Mouse (Mus musculus) hindbrain, embryonic 12.5 days (tissue): ENCODE measurements around the gene Efs. TPM values are rescaled to one million over a fixed set of nuclear protein-coding genes. Genes with fewer than 3 reads are reported as not detected.

Source experiments
- ATAC-seq: fragments of 200-750 bp; cut with Nextera tagmentation; 2 replicates; pipeline ENCODE4 v1.8.0; 2017; ENCODE audit warnings: moderate TSS enrichment; ENCODE audit not compliant: low FRiP score
- H3K27ac ChIP-seq: fragments of 300-500 bp; sonication (generic); 2 replicates; pipeline ENCODE4 v1.5.1; 2016; ENCODE audit warnings: mild to moderate bottlenecking
- H3K27me3 ChIP-seq: fragments of 300-500 bp; sonication (generic); 2 replicates; pipeline ENCODE4 v1.6.1; 2016; ENCODE audit warnings: mild to moderate bottlenecking
- H3K36me3 ChIP-seq: fragments of 300-500 bp; sonication (generic); 2 replicates; pipeline ENCODE4 v1.6.1; 2016; ENCODE audit warnings: mild to moderate bottlenecking
- H3K4me1 ChIP-seq: fragments of 300-500 bp; sonication (generic); 2 replicates; pipeline ENCODE4 v1.6.1; 2016
- H3K4me2 ChIP-seq: fragments of 300-500 bp; sonication (generic); replicated peaks from 2 replicates; pipeline ENCODE4 v1.6.1; 2016; ENCODE audit warnings: mild to moderate bottlenecking
- H3K4me3 ChIP-seq: fragments of 300-500 bp; sonication (generic); 2 replicates; pipeline ENCODE4 v1.5.1; 2016; ENCODE audit warnings: mild to moderate bottlenecking
- H3K9ac ChIP-seq: fragments of 300-500 bp; sonication (generic); 2 replicates; pipeline ENCODE4 v1.6.1; 2016; ENCODE audit warnings: mild to moderate bottlenecking, moderate library complexity
- H3K9me3 ChIP-seq: fragments of 300-500 bp; sonication (generic); replicated peaks from 2 replicates; pipeline ENCODE4 v1.6.1; 2016; ENCODE audit warnings: mild to moderate bottlenecking
- WGBS: fragments of 180-500 bp; shearing (Covaris S2); methylation state at CpG from one replicate; pipeline ENCODE4 v1.1.7; 2016; 5-methylcytosine and 5-hydroxymethylcytosine counted together
- polyA plus RNA-seq: library from polyadenylated mRNA; unstranded; fragments of >200 nt; fragmentation: Nextera tagmentation; extraction: Ambion mirVana; gene quantifications from 2 replicates; pipeline ENCODE4 v1.2.1, GENCODE M21; 2016

The Efs gene
- polyA plus RNA-seq, 1 experiment from 2014 or later: 28.4 TPM

GRCm38 (mm10) chr14:54903641-54904040 lies 22.3 kb downstream of the Efs start:
- 87% methylated on average over 4 of the region's 4 CpGs for WGBS
- no peak overlapping the region for H3K9ac ChIP-seq
- no peaks in the 10 kb centered on the region for H3K27me3 ChIP-seq
- H3K4me2 ChIP-seq: no peak overlapping the region
- peaks cover 38% of the 10 kb centered on the region for H3K36me3 ChIP-seq
- ATAC-seq: no peak
- H3K4me1 ChIP-seq: peaks cover 6% of the 10 kb centered on the region; the same call in 1 of the 2 replicates
- no peak overlapping the region for H3K4me3 ChIP-seq
- no peaks in the 10 kb centered on the region for H3K9me3 ChIP-seq
- H3K27ac ChIP-seq: no peak overlapping the region

- Histone ChIP-seq H3K9ac (no peak overlapping the region), H3K9me3 (no peaks in the 10 kb centered on the region), H3K4me1 (peaks cover 18% of the 10 kb centered on the region), H3K36me3 (peaks cover 36% of the 10 kb centered on the region), H3K4me2 (no peak overlapping the region), H3K27me3 (no peaks in the 10 kb centered on the region), H3K27ac (no peak overlapping the region), H3K4me3 (no peak overlapping the region)
- ATAC-seq: peak; percentile 59
- 0% methylated on average over 3 of the region's 3 CpGs for whole genome bisulfite sequencing
These were observed 25.5 kb downstream of the Efs start for GRCm38 (mm10) chr14:54900383-54900782.

GRCm38 (mm10) chr14:54897445-54897844 lies 28.5 kb downstream of the Efs start:
- ATAC-seq: no peak
- Histone ChIP-seq H3K9ac (no peak overlapping the region), H3K27ac (no peak overlapping the region), H3K36me3 (peaks cover 33% of the 10 kb centered on the region), H3K4me3 (no peak overlapping the region), H3K4me2 (no peak overlapping the region), H3K9me3 (no peaks in the 10 kb centered on the region), H3K27me3 (no peaks in the 10 kb centered on the region), H3K4me1 (peaks cover 27% of the 10 kb centered on the region)
- 74% methylated on average over 2 of the region's 2 CpGs for WGBS

- peak overlapping the region; percentile 65 for H3K4me2 ChIP-seq
- peak overlapping the region; percentile 97 for H3K9ac ChIP-seq
- H3K4me1 ChIP-seq: peaks cover 27% of the 10 kb centered on the region
- peak overlapping the region; percentile 80 for H3K4me3 ChIP-seq
- H3K36me3 ChIP-seq: peaks cover 33% of the 10 kb centered on the region
- H3K9me3 ChIP-seq: no peaks in the 10 kb centered on the region
- H3K27me3 ChIP-seq: no peaks in the 10 kb centered on the region
- peak; percentile 59 for ATAC-seq
- H3K27ac ChIP-seq: peak overlapping the region; percentile 94
- WGBS: under 1% methylated on average over 54 of the region's 54 CpGs
These were observed 31.4 kb downstream of the Efs start for GRCm38 (mm10) chr14:54894296-54895151.

- peak overlapping the region; percentile 65 for H3K4me2 ChIP-seq
- H3K36me3 ChIP-seq: peaks cover 29% of the 10 kb centered on the region
- peak overlapping the region; percentile 80 for H3K4me3 ChIP-seq
- no peaks in the 10 kb centered on the region for H3K27me3 ChIP-seq
- H3K9ac ChIP-seq: peak overlapping the region; percentile 97
- under 1% methylated on average over 38 of the region's 38 CpGs for WGBS
- H3K4me1 ChIP-seq: peaks cover 27% of the 10 kb centered on the region
- ATAC-seq: peak; percentile 100
- H3K27ac ChIP-seq: peak overlapping the region; percentile 94
- no peaks in the 10 kb centered on the region for H3K9me3 ChIP-seq
These were observed 32.2 kb downstream of the Efs start for GRCm38 (mm10) chr14:54893651-54894181.

GRCm38 (mm10) chr14:54892200-54892599 lies 33.7 kb downstream of the Efs start, which contains the start of gene Pabpn1:
Gene Pabpn1, plus strand, starts transcription at chr14:54892500.
- Histone ChIP-seq H3K4me2 (peak within 1 kb of the TSS; percentile 45), H3K9me3 (no peaks in the 10 kb centered on the region), H3K27ac (peak within 1 kb of the TSS; percentile 81), H3K27me3 (no peaks in the 10 kb centered on the region), H3K9ac (no peak within 1 kb of the TSS), H3K4me3 (peak within 1 kb of the TSS; percentile 80), H3K4me1 (peaks cover 23% of the 10 kb centered on the region), H3K36me3 (peaks cover 17% of the 10 kb centered on the region)
- WGBS: 96% methylated on average over 3 of the region's 3 CpGs
- ATAC-seq: no peak

GRCm38 (mm10) chr14:54885309-54885708 lies 40.6 kb downstream of the Efs start:
- H3K36me3 ChIP-seq: peaks cover 4% of the 10 kb centered on the region; the same call in 1 of the 2 replicates
- H3K4me3 ChIP-seq: no peak overlapping the region
- H3K4me1 ChIP-seq: peaks cover 23% of the 10 kb centered on the region
- H3K9me3 ChIP-seq: no peaks in the 10 kb centered on the region
- ATAC-seq: no peak
- H3K27ac ChIP-seq: no peak overlapping the region
- H3K9ac ChIP-seq: peak overlapping the region; percentile 27; the same call in 1 of the 2 replicates
- H3K4me2 ChIP-seq: no peak overlapping the region
- WGBS: 90% methylated on average over 11 of the region's 11 CpGs
- H3K27me3 ChIP-seq: no peaks in the 10 kb centered on the region

- no peaks in the 10 kb centered on the region for H3K9me3 ChIP-seq
- H3K36me3 ChIP-seq: peaks cover 4% of the 10 kb centered on the region; the same call in 1 of the 2 replicates
- H3K4me1 ChIP-seq: peaks cover 23% of the 10 kb centered on the region
- H3K4me2 ChIP-seq: peak overlapping the region; percentile 63
- H3K27me3 ChIP-seq: no peaks in the 10 kb centered on the region
- WGBS: 28% methylated on average over 21 of the region's 21 CpGs
- peak overlapping the region; percentile 62 for H3K4me3 ChIP-seq
- peak overlapping the region; percentile 85 for H3K9ac ChIP-seq
- ATAC-seq: peak; percentile 12; the same call in 1 of the 2 replicates
- peak overlapping the region; percentile 91 for H3K27ac ChIP-seq
These were observed 41.8 kb downstream of the Efs start for GRCm38 (mm10) chr14:54884022-54884712.

GRCm38 (mm10) chr14:54883154-54884021 lies 42.5 kb downstream of the Efs start, which contains the start of the genes Bcl2l2 and Gm20521:
Gene Bcl2l2, plus strand, starts transcription at chr14:54883377.
Gene Gm20521, plus strand, starts transcription at chr14:54883441.
- Histone ChIP-seq H3K4me3 (peak within 1 kb of the TSS; percentile 62), H3K9ac (peak within 1 kb of the TSS; percentile 85), H3K4me2 (peak within 1 kb of the TSS; percentile 63), H3K4me1 (peaks cover 23% of the 10 kb centered on the region), H3K36me3 (peaks cover 4% of the 10 kb centered on the region; the same call in 1 of the 2 replicates), H3K9me3 (no peaks in the 10 kb centered on the region), H3K27ac (peak within 1 kb of the TSS; percentile 91), H3K27me3 (peaks cover 3% of the 10 kb centered on the region; the same call in 1 of the 2 replicates)
- peak; percentile 90 for ATAC-seq
- WGBS: under 1% methylated on average over 27 of the region's 27 CpGs

GRCm38 (mm10) chr14:54877048-54877715 lies 48.7 kb downstream of the Efs start, which contains the start of gene Ppp1r3e:
Gene Ppp1r3e, minus strand, starts transcription at chr14:54877550.
- Histone ChIP-seq H3K27ac (peak within 1 kb of the TSS; percentile 90), H3K36me3 (no peaks in the 10 kb centered on the region), H3K27me3 (peaks cover 7% of the 10 kb centered on the region; the same call in 1 of the 2 replicates), H3K9ac (peak within 1 kb of the TSS; percentile 88), H3K4me3 (peak within 1 kb of the TSS; percentile 75), H3K4me2 (peak within 1 kb of the TSS; percentile 98), H3K9me3 (no peaks in the 10 kb centered on the region), H3K4me1 (peaks cover 13% of the 10 kb centered on the region)
- under 1% methylated on average over 45 of the region's 61 CpGs for WGBS
- peak; percentile 83 for ATAC-seq
